Mouse (Mus musculus) hindbrain, embryonic 14.5 days (tissue): Measurements from ENCODE around the gene Slc13a4. TPM values are rescaled to one million over a fixed set of nuclear protein-coding genes. Genes with fewer than 3 reads are reported as not detected.

Source experiments
- ATAC-seq: fragments of 200-750 bp; cut with Nextera tagmentation; 2 replicates; pipeline ENCODE4 v1.8.0; 2017; ENCODE audit warnings: moderate number of reproducible peaks, mild to moderate bottlenecking, moderate TSS enrichment, moderate library complexity; ENCODE audit not compliant: low FRiP score
- DNase-seq: peaks from one replicate; pipeline ENCODE4 v3.0.0-alpha.2; 2015; ENCODE audit warnings: low spot score
- H3K27ac ChIP-seq: fragments of 300-500 bp; sonication (generic); 2 replicates; pipeline ENCODE4 v1.5.1; 2014; ENCODE audit warnings: mild to moderate bottlenecking, moderate library complexity
- H3K27me3 ChIP-seq: fragments of 300-500 bp; sonication (generic); 2 replicates; pipeline ENCODE4 v1.6.1; 2014; ENCODE audit warnings: mild to moderate bottlenecking, low read length, mixed read lengths; ENCODE audit not compliant: control insufficient read depth, insufficient read depth
- H3K36me3 ChIP-seq: fragments of 300-500 bp; sonication (generic); replicated peaks from 2 replicates; pipeline ENCODE4 v1.6.1; 2014; ENCODE audit not compliant: control insufficient read depth, insufficient read depth
- H3K4me1 ChIP-seq: fragments of 300-500 bp; sonication (generic); replicated peaks from 2 replicates; pipeline ENCODE4 v1.6.1; 2014; ENCODE audit warnings: antibody characterized with exemption, low read length, mixed read lengths; ENCODE audit not compliant: control insufficient read depth, insufficient read depth
- H3K4me2 ChIP-seq: fragments of 300-500 bp; sonication (generic); replicated peaks from 2 replicates; pipeline ENCODE4 v1.6.1; 2014; ENCODE audit warnings: mild to moderate bottlenecking, moderate library complexity
- H3K4me3 ChIP-seq: fragments of 300-500 bp; sonication (generic); replicated peaks from 2 replicates; pipeline ENCODE4 v1.5.1; 2014; ENCODE audit warnings: mild to moderate bottlenecking, low read length
- H3K9ac ChIP-seq: fragments of 300-500 bp; sonication (generic); 2 replicates; pipeline ENCODE4 v1.6.1; 2014
- H3K9me3 ChIP-seq: fragments of 300-500 bp; sonication (generic); 2 replicates; pipeline ENCODE4 v1.6.1; 2016; ENCODE audit warnings: low read length; ENCODE audit not compliant: control insufficient read depth
- WGBS: fragments of 180-500 bp; shearing (Covaris S2); extraction: QIAGEN DNeasy Blood & Tissue Kit; methylation state at CpG from one replicate; pipeline ENCODE4 v1.1.7; 2014; 5-methylcytosine and 5-hydroxymethylcytosine counted together
- polyA plus RNA-seq: library from polyadenylated mRNA; unstranded; fragments of >200 nt; fragmentation: Nextera tagmentation; extraction: Ambion mirVana; gene quantifications from 2 replicates; pipeline ENCODE4 v1.2.1, GENCODE M21; 2014

Gene Slc13a4
- 7.5 and 7.8 TPM in 2 replicates for polyA plus RNA-seq

DNA sequence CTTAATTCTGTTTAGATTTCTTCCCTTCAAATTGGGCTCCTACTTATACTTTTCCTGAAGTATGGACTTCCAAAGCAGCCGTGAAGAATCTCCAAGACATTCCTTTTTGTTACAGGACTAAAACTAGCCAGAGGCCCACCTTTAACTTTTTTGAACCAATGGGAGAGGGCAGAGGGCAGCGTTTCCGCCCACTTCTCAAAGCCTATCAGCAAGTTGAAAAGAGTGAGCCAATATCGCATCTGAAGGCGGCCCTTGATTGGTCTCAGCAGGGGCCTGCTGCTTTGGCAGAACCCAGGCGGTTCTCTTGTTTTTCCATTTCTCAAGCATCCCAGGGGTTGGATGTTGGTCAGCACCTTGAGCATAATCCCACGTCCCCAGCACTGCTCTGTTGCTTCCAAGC, at the start of gene Slc13a4:
Gene Slc13a4, minus strand, starts transcription at position 95 of the 400 bp plus-strand sequence.
- Histone ChIP-seq H3K4me3 (no peak within 1 kb of the TSS), H3K9me3 (no peaks in the 10 kb centered on the region), H3K36me3 (no peaks in the 10 kb centered on the region), H3K4me2 (no peak within 1 kb of the TSS), H3K9ac (no peak within 1 kb of the TSS), H3K27ac (no peak within 1 kb of the TSS), H3K4me1 (no peaks in the 10 kb centered on the region), H3K27me3 (no peaks in the 10 kb centered on the region)
- ATAC-seq: no peak
- DNase-seq: no peak
- WGBS: 19% methylated on average over 7 of the region's 7 CpGs

DNA sequence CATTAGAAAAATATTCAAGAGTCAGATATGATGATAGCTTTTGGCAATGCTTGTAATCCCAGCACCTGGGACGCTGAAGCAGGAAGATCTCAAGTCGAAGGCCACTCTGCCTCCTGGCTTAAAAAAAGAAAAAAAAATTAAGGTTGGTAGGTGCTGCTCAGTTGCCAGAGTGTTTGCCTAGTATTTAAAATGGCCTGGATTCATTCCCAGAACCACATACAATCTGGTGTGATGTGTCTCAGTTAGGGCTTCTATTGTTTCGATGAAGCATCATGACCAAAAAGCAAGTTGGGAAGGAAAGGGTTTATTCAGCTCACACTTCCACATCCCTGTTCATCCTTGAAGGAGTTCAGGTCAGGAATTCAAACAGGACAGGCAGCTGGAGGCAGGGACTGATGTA, 47.4 kb upstream of the Slc13a4 start:
- H3K9me3 ChIP-seq: no peaks in the 10 kb centered on the region
- H3K9ac ChIP-seq: no peak overlapping the region
- WGBS: 89% methylated on average over 3 of the region's 3 CpGs
- H3K4me3 ChIP-seq: no peak overlapping the region
- H3K27ac ChIP-seq: no peak overlapping the region
- DNase-seq (no peak), ATAC-seq (no peak)
- H3K27me3 ChIP-seq: no peaks in the 10 kb centered on the region
- no peaks in the 10 kb centered on the region for H3K36me3 ChIP-seq
- peaks cover 5% of the 10 kb centered on the region for H3K4me1 ChIP-seq
- H3K4me2 ChIP-seq: no peak overlapping the region

DNA sequence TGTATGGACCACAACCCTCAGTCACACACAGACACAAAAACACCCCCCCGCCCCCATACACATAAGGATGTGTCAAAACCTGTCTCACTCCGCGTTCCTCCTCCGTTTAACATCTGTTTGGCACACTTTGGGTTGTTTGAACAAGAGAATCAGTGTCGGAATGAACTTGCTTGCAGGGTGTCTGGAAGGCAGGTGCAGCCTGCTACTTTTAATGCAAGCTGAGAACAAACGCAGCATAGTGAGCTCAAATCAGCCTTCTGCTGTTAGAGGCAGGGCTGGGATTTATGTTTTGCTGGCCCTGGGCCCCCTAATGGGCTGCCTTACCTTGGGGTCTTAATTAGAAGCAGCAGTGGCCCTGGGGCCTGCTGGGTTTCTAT, 46.7 kb upstream of the Slc13a4 start:
- ATAC-seq (peak; percentile 46; the same call in 1 of the 2 replicates), DNase-seq (no peak)
- 12% methylated on average over 6 of the region's 6 CpGs for WGBS
- Histone ChIP-seq H3K4me1 (peaks cover 5% of the 10 kb centered on the region), H3K9me3 (no peaks in the 10 kb centered on the region), H3K27me3 (no peaks in the 10 kb centered on the region), H3K4me2 (peak overlapping the region; percentile 19; the same call in 1 of the 2 replicates), H3K36me3 (no peaks in the 10 kb centered on the region), H3K4me3 (no peak overlapping the region), H3K9ac (no peak overlapping the region), H3K27ac (no peak overlapping the region)

DNA sequence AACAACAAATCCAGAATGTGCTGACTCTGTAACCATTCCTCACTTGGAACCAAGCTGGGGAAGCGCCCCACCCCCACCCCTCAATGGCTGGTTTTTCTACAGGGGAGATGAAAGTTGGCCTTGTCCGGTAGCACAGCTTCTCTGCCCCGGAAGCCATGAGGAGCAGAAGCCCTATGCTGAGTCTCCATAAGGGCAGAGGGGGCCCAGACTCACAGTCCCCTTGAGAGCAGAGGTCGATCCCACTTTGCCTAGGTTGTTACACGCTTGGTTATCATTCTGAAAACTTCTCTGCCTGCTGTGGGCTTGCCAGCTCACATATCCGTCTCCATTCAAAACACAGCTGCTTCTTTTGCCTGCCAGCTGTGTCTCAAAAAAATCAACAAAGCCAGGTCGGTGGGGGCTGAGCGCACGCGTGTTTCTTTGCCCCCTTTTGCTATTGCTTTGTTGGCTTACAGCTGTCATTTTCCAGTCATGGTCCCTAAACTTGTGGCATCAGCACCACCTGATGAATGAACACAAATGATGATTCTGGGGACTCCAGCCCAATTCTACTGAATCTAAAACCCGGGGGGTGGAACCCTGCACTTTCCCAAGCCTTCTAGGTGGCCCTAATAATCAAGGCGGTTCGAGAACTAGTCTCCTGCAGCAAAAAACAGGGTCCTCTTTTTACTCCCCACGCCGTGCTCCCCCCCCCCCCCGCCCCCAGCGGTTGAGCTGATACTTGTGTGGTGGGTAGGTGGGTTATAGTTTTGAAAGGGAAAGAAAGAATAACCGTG, 46.1 kb upstream of the Slc13a4 start:
- Histone ChIP-seq H3K27me3 (no peaks in the 10 kb centered on the region), H3K4me1 (peaks cover 5% of the 10 kb centered on the region), H3K36me3 (no peaks in the 10 kb centered on the region), H3K4me3 (no peak overlapping the region), H3K9ac (no peak overlapping the region), H3K9me3 (no peaks in the 10 kb centered on the region), H3K4me2 (peak overlapping the region; percentile 19), H3K27ac (no peak overlapping the region)
- DNase-seq (no peak), ATAC-seq (no peak)
- WGBS: 11% methylated on average over 18 of the region's 18 CpGs

DNA sequence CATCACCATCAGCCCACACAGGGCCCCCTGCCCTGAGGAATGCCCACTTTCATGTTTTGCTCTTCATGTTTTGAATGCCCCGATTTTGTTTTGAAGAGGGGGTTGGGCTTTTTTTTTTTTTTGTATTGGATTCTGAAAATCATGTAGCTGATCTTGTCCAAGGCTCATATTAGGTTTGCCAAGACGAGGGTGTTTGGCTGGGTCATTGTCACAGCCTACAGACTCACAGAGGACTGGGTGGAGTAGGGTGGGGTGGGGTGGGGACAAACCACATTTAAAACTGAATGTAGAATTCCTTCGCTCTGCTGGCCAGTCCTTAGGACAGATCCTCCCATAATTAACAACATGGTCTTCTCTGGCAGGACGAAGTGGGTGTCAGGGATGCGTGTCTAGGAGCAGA, 45.5 kb upstream of the Slc13a4 start:
- Histone ChIP-seq H3K9me3 (no peaks in the 10 kb centered on the region), H3K27me3 (no peaks in the 10 kb centered on the region), H3K4me2 (no peak overlapping the region), H3K27ac (no peak overlapping the region), H3K4me3 (no peak overlapping the region), H3K36me3 (no peaks in the 10 kb centered on the region), H3K4me1 (peaks cover 5% of the 10 kb centered on the region), H3K9ac (no peak overlapping the region)
- 62% methylated on average over 5 of the region's 5 CpGs for WGBS
- DNase-seq (no peak), ATAC-seq (no peak)

DNA sequence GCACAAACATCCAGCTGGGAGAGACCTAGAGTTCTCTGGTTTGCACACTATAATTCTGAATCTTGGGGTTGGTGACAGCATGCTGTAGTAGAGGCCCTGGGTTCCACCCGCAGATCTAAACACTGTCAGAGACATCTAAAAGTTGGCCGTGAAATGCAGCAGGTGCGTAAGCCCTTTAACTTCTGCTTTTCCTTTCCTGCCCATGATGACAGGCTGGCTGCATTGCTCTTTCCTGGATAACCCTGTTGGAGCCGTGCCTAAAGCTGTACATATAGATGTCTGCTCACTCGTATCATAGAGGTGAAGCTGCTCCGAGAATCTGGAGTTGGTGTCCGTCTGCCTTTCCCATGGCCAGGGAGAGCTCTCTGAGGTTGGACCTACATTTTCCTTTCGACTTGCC, 44.9 kb upstream of the Slc13a4 start:
- WGBS: 87% methylated on average over 8 of the region's 8 CpGs
- H3K9me3 ChIP-seq: no peaks in the 10 kb centered on the region
- no peak overlapping the region for H3K27ac ChIP-seq
- no peak overlapping the region for H3K4me2 ChIP-seq
- DNase-seq: no peak
- H3K36me3 ChIP-seq: no peaks in the 10 kb centered on the region
- no peak for ATAC-seq
- H3K4me3 ChIP-seq: no peak overlapping the region
- H3K4me1 ChIP-seq: peaks cover 5% of the 10 kb centered on the region
- no peaks in the 10 kb centered on the region for H3K27me3 ChIP-seq
- no peak overlapping the region for H3K9ac ChIP-seq

DNA sequence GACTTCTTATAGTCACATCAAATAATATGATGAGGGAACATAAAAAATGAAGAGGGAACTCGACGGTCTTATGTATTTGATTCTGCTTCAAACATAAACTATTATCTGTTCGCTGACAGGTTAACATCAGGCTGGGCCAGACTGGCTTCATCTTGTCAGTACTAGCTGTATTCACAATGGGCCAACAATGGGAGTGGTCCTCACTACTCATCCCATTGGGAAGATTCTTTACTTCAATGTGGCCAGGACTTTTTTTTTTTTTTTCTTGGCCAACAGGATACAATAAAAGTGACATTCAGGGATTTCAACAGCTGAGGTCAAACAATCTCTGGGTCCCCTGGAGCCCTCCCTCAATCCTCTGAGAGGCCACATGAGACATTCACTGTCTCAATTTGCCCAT, 43.9 kb upstream of the Slc13a4 start:
- no peak overlapping the region for H3K4me3 ChIP-seq
- WGBS: 97% methylated on average over 3 of the region's 3 CpGs
- no peak for DNase-seq
- no peak overlapping the region for H3K27ac ChIP-seq
- no peak overlapping the region for H3K9ac ChIP-seq
- no peaks in the 10 kb centered on the region for H3K9me3 ChIP-seq
- H3K4me2 ChIP-seq: no peak overlapping the region
- H3K36me3 ChIP-seq: no peaks in the 10 kb centered on the region
- peaks cover 5% of the 10 kb centered on the region for H3K4me1 ChIP-seq
- ATAC-seq: no peak
- H3K27me3 ChIP-seq: no peaks in the 10 kb centered on the region

DNA sequence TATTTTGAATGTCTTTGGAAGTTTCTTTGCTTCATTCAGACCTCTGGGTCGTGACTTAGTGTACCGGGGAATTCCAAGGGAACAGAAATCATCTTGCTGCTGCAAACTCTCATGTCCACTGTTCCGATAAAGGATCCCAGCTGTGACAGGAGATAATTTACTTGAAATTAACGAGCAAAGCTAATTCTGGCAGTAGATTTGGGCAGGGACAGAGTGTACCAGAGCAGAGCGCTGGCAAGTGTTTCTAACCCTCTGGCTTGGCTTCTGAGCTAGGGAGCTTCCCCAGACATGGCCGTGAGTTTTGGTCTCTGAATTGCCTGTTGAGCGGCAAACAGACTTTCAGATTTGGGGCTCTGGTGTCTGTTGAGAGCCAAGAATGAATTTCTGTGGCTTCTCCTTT, 41.9 kb upstream of the Slc13a4 start:
- WGBS: 71% methylated on average over 7 of the region's 7 CpGs
- Histone ChIP-seq H3K4me2 (no peak overlapping the region), H3K4me3 (no peak overlapping the region), H3K9ac (no peak overlapping the region), H3K27ac (no peak overlapping the region), H3K27me3 (no peaks in the 10 kb centered on the region), H3K36me3 (no peaks in the 10 kb centered on the region), H3K9me3 (no peaks in the 10 kb centered on the region), H3K4me1 (peaks cover 5% of the 10 kb centered on the region)
- DNase-seq (no peak), ATAC-seq (no peak)

DNA sequence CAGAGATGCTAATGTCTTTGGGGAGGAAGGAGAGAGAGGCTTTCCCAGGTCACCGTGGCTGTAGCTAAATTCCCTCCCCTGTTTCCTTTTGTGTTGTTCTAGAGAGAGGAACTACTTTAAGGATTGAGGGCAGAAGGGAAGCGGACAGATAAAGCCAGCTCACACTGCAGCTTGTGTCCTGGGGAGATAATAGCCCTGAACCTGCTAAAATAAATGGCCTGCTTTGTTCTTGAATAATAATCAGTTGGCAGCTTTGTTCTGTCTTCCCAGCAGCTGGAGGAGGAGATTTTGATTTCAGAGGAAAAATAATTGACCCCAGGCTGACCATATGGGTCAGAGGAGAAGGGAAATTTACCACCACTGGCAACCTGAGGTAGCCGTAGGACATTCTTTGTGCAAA, 30.7 kb upstream of the Slc13a4 start:
- ATAC-seq: no peak
- H3K27me3 ChIP-seq: no peaks in the 10 kb centered on the region
- H3K27ac ChIP-seq: no peak overlapping the region
- H3K4me1 ChIP-seq: no peaks in the 10 kb centered on the region
- H3K4me2 ChIP-seq: no peak overlapping the region
- H3K9ac ChIP-seq: no peak overlapping the region
- WGBS: 11% methylated on average over 3 of the region's 3 CpGs
- no peak overlapping the region for H3K4me3 ChIP-seq
- no peaks in the 10 kb centered on the region for H3K9me3 ChIP-seq
- H3K36me3 ChIP-seq: no peaks in the 10 kb centered on the region
- DNase-seq: no peak

DNA sequence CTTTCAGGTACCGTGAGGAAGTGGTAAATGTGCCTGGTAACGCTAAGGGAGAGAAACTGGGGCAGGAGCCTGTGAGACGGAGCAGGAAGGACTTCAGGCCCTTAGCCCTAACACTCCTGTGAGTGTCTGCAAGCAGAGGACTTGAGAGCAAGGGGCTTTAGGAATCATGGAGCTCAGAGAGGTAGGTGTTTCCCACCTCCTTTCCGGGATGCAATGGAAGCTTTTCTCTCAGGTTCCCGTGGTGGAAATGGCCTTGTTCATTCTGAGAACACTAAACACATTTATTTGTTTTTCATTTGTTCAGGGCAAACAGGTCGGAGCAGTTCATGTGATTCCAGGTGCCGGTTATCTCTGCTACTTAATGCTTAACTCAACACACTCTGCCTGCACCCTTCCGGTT, 29.9 kb upstream of the Slc13a4 start:
- Histone ChIP-seq H3K27me3 (no peaks in the 10 kb centered on the region), H3K9me3 (no peaks in the 10 kb centered on the region), H3K36me3 (no peaks in the 10 kb centered on the region), H3K4me3 (no peak overlapping the region), H3K4me1 (no peaks in the 10 kb centered on the region), H3K9ac (no peak overlapping the region), H3K27ac (no peak overlapping the region), H3K4me2 (no peak overlapping the region)
- 86% methylated on average over 8 of the region's 8 CpGs for WGBS
- DNase-seq: no peak
- ATAC-seq: no peak
